Mouse (Mus musculus) neural tube, embryonic 11.5 days (tissue): Measurements from ENCODE around the gene Phldb3. TPM values are rescaled to one million over a fixed set of nuclear protein-coding genes. Genes with fewer than 3 reads are reported as not detected.

Source experiments
- ATAC-seq: fragments of 200-750 bp; cut with Nextera tagmentation; 2 replicates; pipeline ENCODE4 v1.8.0; 2017; ENCODE audit warnings: moderate number of reproducible peaks, mild to moderate bottlenecking, moderate TSS enrichment, moderate library complexity; ENCODE audit not compliant: insufficient read depth, low FRiP score, low TSS enrichment
- DNase-seq: peaks from one replicate; pipeline ENCODE4 v3.0.0-alpha.2; 2015; ENCODE audit warnings: low spot score
- H3K27ac ChIP-seq: fragments of 300-500 bp; sonication (generic); 2 replicates; pipeline ENCODE4 v1.5.1; 2014; ENCODE audit warnings: low read depth, mild to moderate bottlenecking, low read length
- H3K27me3 ChIP-seq: fragments of 300-500 bp; sonication (generic); 2 replicates; pipeline ENCODE4 v1.6.1; 2014; ENCODE audit warnings: mild to moderate bottlenecking, low read length, mixed read lengths; ENCODE audit not compliant: control insufficient read depth, insufficient read depth
- H3K36me3 ChIP-seq: fragments of 300-500 bp; sonication (generic); 2 replicates; pipeline ENCODE4 v1.6.1; 2014; ENCODE audit warnings: mild to moderate bottlenecking, low read length, moderate library complexity, mixed read lengths; ENCODE audit not compliant: control insufficient read depth, insufficient read depth
- H3K4me1 ChIP-seq: fragments of 300-500 bp; sonication (generic); 2 replicates; pipeline ENCODE4 v1.6.1; 2014; ENCODE audit warnings: low read length, mixed read lengths; ENCODE audit not compliant: control insufficient read depth, insufficient read depth
- H3K4me2 ChIP-seq: fragments of 300-500 bp; sonication (generic); 2 replicates; pipeline ENCODE4 v1.6.1; 2014; ENCODE audit warnings: low read depth, mild to moderate bottlenecking, moderate library complexity
- H3K4me3 ChIP-seq: fragments of 300-500 bp; sonication (generic); 2 replicates; pipeline ENCODE4 v1.5.1; 2014; ENCODE audit warnings: low read depth, low read length
- H3K9ac ChIP-seq: fragments of 300-500 bp; sonication (generic); 2 replicates; pipeline ENCODE4 v1.6.1; 2014; ENCODE audit warnings: mild to moderate bottlenecking, low read length
- H3K9me3 ChIP-seq: fragments of 300-500 bp; sonication (generic); 2 replicates; pipeline ENCODE4 v1.6.1; 2016; ENCODE audit warnings: low read length; ENCODE audit not compliant: control insufficient read depth
- WGBS: fragments of 180-500 bp; shearing (Covaris S2); extraction: QIAGEN DNeasy Blood & Tissue Kit; methylation state at CpG from one replicate; pipeline ENCODE4 v1.1.7; 2014; 5-methylcytosine and 5-hydroxymethylcytosine counted together
- polyA plus RNA-seq: library from polyadenylated mRNA; unstranded; fragments of >200 nt; fragmentation: Nextera tagmentation; extraction: Ambion mirVana; gene quantifications from 2 replicates; pipeline ENCODE4 v1.2.1, GENCODE M21; 2014

Phldb3 gene
- polyA plus RNA-seq, 1 experiment from 2014 or later = not detected

DNA sequence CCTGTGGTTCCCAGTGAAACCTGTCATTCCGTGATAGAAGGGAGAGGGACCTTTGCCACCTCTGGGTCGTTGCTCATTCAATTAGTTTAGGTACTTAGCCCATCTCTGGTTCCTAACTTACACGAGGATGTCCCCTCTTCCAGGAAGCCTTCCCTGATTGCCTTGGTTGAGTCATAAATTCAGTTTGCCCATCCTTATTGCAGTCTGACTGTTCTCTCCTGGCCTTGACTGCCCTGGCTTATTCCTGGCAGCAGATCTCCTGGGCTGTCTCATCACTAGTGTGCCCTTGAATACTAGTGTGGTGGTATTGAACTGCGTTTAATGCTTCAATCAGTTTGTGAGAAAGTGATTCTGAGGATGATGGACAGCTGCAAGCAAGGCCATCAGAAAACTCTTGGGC is 19.1 kb downstream of the Phldb3 start:
- no peaks in the 10 kb centered on the region for H3K36me3 ChIP-seq
- 73% methylated on average over 4 of the region's 4 CpGs for WGBS
- no peak overlapping the region for H3K9ac ChIP-seq
- H3K4me3 ChIP-seq = no peak overlapping the region
- H3K27me3 ChIP-seq = no peaks in the 10 kb centered on the region
- no peaks in the 10 kb centered on the region for H3K4me1 ChIP-seq
- no peak overlapping the region for H3K4me2 ChIP-seq
- no peaks in the 10 kb centered on the region; the same call in 1 of the 2 replicates for H3K9me3 ChIP-seq
- DNase-seq (no peak), ATAC-seq (no peak)
- H3K27ac ChIP-seq = no peak overlapping the region

DNA sequence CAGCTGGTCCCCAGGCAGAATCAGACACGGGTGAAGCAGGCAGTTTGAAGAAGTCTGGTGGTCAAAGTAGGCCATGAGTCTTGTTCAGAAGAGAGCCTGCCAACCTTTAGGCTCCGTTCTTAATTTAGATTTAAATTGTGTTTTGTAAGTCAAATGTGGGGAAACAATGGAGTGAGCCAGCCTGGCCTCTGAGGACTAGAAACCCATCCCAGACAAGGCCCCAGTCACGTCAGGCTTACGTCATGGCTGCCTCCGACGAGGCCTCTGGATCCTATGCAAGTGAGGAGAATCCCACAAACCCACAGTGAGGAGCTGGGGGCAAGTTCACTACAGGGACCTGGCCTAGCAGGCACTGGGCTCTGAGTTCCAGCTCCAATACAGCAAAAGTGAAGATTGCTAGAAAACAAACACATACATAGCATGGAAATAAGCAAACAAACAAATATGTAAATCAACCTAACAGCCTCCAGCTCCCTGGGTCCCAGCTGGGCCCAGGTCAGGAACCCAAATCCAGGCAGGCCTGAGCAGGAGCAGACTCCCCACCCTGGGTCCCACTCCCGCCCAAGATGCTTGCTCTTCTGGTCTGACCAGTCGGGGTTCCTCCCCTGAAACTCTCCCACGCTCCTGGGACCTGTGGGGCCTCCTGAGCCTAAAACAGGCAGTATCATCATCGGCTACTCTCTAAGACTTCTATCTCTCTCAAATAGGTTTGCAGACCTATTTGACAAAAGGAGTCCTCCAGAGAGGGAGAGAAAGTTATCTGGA is 19.7 kb downstream of the Phldb3 start:
- Histone ChIP-seq H3K4me1 (no peaks in the 10 kb centered on the region), H3K4me3 (no peak overlapping the region), H3K9ac (no peak overlapping the region), H3K27me3 (no peaks in the 10 kb centered on the region), H3K9me3 (no peaks in the 10 kb centered on the region; the same call in 1 of the 2 replicates), H3K27ac (no peak overlapping the region), H3K36me3 (no peaks in the 10 kb centered on the region), H3K4me2 (no peak overlapping the region)
- DNase-seq = no peak
- WGBS = 73% methylated on average over 10 of the region's 10 CpGs
- no peak for ATAC-seq

- Histone ChIP-seq H3K27ac (no peak within 1 kb of the TSS), H3K4me2 (no peak within 1 kb of the TSS), H3K27me3 (peaks cover 52% of the 10 kb centered on the region), H3K9me3 (no peaks in the 10 kb centered on the region; the same call in 1 of the 2 replicates), H3K4me3 (no peak within 1 kb of the TSS), H3K4me1 (no peaks in the 10 kb centered on the region), H3K36me3 (no peaks in the 10 kb centered on the region), H3K9ac (no peak within 1 kb of the TSS)
- DNase-seq (no peak), ATAC-seq (no peak)
- 13% methylated on average over 15 of the region's 15 CpGs for WGBS
Observed at GRCm38 (mm10) chr7:24636264-24636663, 25.7 kb downstream of the Phldb3 start, which contains the start of gene Lypd3. Gene Lypd3 (plus strand): TSS chr7:24636550.

DNA sequence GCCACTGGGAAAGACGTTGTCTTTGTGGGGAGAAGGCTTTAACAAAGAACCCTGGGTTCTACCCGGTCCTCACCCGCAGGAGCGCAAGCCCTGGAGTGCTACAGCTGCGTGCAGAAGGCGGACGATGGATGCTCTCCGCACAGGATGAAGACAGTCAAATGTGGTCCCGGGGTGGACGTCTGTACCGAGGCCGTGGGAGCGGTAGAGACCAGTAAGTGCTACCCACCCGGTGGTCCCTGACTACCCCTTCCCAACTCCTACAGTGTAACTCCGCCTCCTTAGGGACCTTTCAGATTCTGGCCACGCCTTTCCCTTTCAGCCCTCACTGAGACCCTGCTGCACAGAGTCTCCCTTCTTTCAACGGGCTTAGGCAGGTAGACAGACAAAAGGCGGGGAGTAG is 26.5 kb downstream of the Phldb3 start:
- H3K4me2 ChIP-seq = no peak overlapping the region
- H3K4me3 ChIP-seq = no peak overlapping the region
- no peaks in the 10 kb centered on the region; the same call in 1 of the 2 replicates for H3K9me3 ChIP-seq
- H3K27me3 ChIP-seq = peaks cover 52% of the 10 kb centered on the region
- 0 out of 2 replicates have a peak, but pooled peaks have one; percentile 6 for ATAC-seq
- DNase-seq = no peak
- 2% methylated on average over 18 of the region's 18 CpGs for WGBS
- H3K4me1 ChIP-seq = no peaks in the 10 kb centered on the region
- H3K36me3 ChIP-seq = no peaks in the 10 kb centered on the region
- H3K9ac ChIP-seq = no peak overlapping the region
- no peak overlapping the region for H3K27ac ChIP-seq

DNA sequence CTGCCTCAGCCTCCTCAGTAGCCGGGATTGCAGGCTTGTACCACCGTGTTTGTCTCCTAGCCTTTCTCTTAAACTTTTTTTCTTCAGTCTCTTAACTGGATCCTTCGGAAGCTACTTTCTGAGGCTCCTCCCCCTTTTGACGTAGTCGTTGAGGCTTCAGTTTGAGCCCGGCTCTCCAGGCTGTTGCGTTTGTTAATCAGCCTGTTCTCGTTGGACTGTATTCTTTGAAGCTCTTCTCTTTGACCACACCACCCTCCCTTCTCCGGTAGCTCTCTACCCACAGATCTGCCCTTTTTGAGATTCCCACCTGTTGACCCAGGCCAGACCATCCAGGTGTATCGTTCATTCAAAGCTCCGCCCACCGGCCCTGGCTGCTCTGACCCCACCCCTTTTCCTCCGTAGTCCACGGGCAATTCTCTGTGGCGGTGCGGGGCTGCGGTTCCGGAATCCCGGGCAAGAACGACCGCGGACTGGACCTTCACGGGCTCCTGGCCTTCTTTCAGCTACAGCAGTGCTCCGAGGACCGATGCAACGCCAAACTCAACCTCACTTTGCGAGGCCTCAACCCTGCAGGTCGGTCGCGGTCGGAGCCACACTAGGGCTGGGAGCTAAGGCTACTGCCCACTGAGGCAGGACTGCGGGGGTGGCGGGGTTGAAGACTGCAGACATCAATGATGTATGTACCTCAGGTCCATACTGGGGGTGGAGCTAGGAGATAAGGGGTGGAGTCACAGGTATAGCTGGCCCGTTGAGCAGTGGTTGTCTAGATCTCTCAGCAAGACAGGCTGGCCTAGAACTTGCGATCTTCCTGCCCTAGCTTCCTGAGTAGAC is 27.7 kb downstream of the Phldb3 start:
- 2% methylated on average over 35 of the region's 35 CpGs for WGBS
- Histone ChIP-seq H3K9me3 (no peaks in the 10 kb centered on the region; the same call in 1 of the 2 replicates), H3K4me3 (peak overlapping the region; percentile 23), H3K27me3 (peaks cover 52% of the 10 kb centered on the region), H3K9ac (no peak overlapping the region), H3K36me3 (no peaks in the 10 kb centered on the region), H3K4me1 (no peaks in the 10 kb centered on the region), H3K27ac (no peak overlapping the region), H3K4me2 (peak overlapping the region; percentile 46)
- DNase-seq (no peak), ATAC-seq (no peak; the same call in 1 of the 2 replicates)

GRCm38 (mm10) chr7:24640450-24640849 is 29.9 kb downstream of the Phldb3 start:
- Histone ChIP-seq H3K27me3 (peaks cover 52% of the 10 kb centered on the region), H3K36me3 (no peaks in the 10 kb centered on the region)

GRCm38 (mm10) chr7:24642491-24642890 is 31.9 kb downstream of the Phldb3 start:
- Histone ChIP-seq H3K27ac (no peak overlapping the region), H3K36me3 (no peaks in the 10 kb centered on the region), H3K9me3 (no peaks in the 10 kb centered on the region), H3K4me2 (no peak overlapping the region), H3K4me3 (no peak overlapping the region), H3K4me1 (no peaks in the 10 kb centered on the region), H3K9ac (no peak overlapping the region), H3K27me3 (peaks cover 32% of the 10 kb centered on the region)
- 11% methylated on average over 9 of the region's 9 CpGs for WGBS
- ATAC-seq = no peak
- peak; percentile 65 for DNase-seq

More at GRCm38 (mm10) chr7:24640450-24640849, 29.9 kb downstream of the Phldb3 start:
- ATAC-seq (no peak), DNase-seq (no peak)
- H3K9me3 ChIP-seq = no peaks in the 10 kb centered on the region
- H3K9ac ChIP-seq = no peak overlapping the region
- H3K4me3 ChIP-seq = no peak overlapping the region
- WGBS = 67% methylated on average over 13 of the region's 13 CpGs
- H3K4me2 ChIP-seq = no peak overlapping the region
- no peaks in the 10 kb centered on the region for H3K4me1 ChIP-seq
- H3K27ac ChIP-seq = no peak overlapping the region

DNA sequence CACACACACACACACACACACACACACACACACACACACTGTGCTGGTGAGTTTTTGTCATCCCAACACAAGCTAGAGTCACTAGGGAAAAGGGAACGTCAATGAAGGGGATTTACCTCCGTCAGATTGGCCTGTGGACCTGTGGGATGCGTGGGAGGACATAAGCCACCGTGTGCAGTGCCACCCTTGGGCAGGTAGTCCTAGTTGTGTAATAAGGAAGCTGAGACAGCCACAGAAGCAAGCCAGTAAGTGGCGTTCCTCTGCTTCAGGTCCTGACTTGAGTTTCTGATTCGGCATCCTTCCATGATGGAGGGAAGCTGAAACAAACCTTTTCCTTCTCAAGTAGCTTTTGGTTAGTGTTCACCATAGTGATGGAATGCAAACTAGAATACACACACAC is 33.9 kb downstream of the Phldb3 start:
- Histone ChIP-seq H3K27me3 (peaks cover 13% of the 10 kb centered on the region), H3K4me3 (no peak overlapping the region), H3K27ac (no peak overlapping the region), H3K36me3 (no peaks in the 10 kb centered on the region), H3K9ac (no peak overlapping the region), H3K4me1 (no peaks in the 10 kb centered on the region), H3K9me3 (no peaks in the 10 kb centered on the region), H3K4me2 (no peak overlapping the region)
- ATAC-seq = no peak
- DNase-seq = no peak
- WGBS = 89% methylated on average over 6 of the region's 6 CpGs
